Mouse (Mus musculus) hindbrain, embryonic 10.5 days (tissue): Measurements from ENCODE around the gene Baat. TPM values are rescaled to one million over a fixed set of nuclear protein-coding genes. Genes with fewer than 3 reads are reported as not detected.
"Not testable (repeated sequence)": the region's sequence is repeated elsewhere in the genome, so short reads cannot be mapped to it uniquely, and the experiment has no call there.

Experiments used
- DNase-seq: peaks from one replicate; pipeline ENCODE4 v3.0.0-alpha.2; 2017; ENCODE audit warnings: low spot score
- H3K27ac ChIP-seq: fragments of 300-500 bp; sonication (generic); 2 replicates; pipeline ENCODE4 v1.5.1; 2016; ENCODE audit warnings: mild to moderate bottlenecking, moderate library complexity
- H3K27me3 ChIP-seq: fragments of 300-500 bp; sonication (generic); 2 replicates; pipeline ENCODE4 v1.6.1; 2016; ENCODE audit warnings: mild to moderate bottlenecking; ENCODE audit not compliant: poor library complexity, insufficient read depth, severe bottlenecking
- H3K36me3 ChIP-seq: fragments of 300-500 bp; sonication (generic); 2 replicates; pipeline ENCODE4 v1.6.1; 2016; ENCODE audit warnings: mild to moderate bottlenecking, moderate library complexity
- H3K4me1 ChIP-seq: fragments of 300-500 bp; sonication (generic); replicated peaks from 2 replicates; pipeline ENCODE4 v1.6.1; 2016; ENCODE audit warnings: mild to moderate bottlenecking
- H3K4me3 ChIP-seq: fragments of 300-500 bp; sonication (generic); 2 replicates; pipeline ENCODE4 v1.5.1; 2016; ENCODE audit warnings: mild to moderate bottlenecking, moderate library complexity
- H3K9me3 ChIP-seq: fragments of 300-500 bp; sonication (generic); 2 replicates; pipeline ENCODE4 v1.6.1; 2016; ENCODE audit warnings: mild to moderate bottlenecking, moderate library complexity
- WGBS: fragments of 180-500 bp; shearing (Covaris S2); methylation state at CpG from one replicate; pipeline ENCODE4 v1.1.7; 2016; 5-methylcytosine and 5-hydroxymethylcytosine counted together
- polyA plus RNA-seq: library from polyadenylated mRNA; unstranded; fragments of >200 nt; fragmentation: Nextera tagmentation; extraction: Ambion mirVana; gene quantifications from 2 replicates; pipeline ENCODE4 v1.2.1, GENCODE M21; 2016

Baat gene
- polyA plus RNA-seq, 1 experiment from 2014 or later: 0.33 TPM

DNA sequence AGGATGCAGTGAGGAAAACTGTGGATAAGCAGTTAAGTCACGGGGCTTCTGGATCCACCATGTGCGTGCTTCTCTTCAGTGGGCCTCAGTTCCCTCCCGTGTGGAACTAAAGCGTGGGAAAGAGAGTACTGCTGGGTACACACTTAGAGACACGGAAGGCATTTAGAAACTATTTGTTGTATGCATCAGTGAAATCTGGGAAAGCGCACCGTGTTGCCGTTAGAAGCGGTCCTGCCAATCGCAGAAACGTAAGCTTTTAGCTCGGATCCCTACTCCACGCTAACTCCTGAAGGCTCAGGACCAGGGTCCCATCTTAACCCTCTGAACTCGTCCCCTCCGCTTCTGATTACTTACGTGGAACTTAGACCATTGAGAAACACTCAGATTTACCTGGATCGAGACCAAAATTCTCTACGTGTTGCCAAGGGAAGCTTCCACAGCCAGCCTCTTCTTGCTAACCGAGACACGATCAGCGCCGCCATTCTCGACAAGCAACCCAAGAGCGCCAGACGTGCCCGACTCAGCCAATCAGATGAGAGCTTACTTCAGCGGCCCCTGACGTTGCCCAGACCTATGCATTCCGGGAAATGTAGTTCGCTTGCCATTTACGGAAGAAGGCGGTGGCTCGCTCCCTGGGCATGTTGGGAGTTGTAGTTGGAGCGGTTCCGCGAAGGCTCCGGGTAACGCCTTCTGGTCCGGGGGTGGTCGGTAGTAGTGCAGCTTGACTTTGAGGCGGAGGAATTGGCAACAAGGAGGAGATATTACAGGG, 14.4 kb upstream of the Baat start, which contains the start of the genes Mrpl50 and Zfp189:
Gene Mrpl50 (minus strand): TSS at position 522 of the 769 bp plus-strand sequence.
Gene Zfp189 (plus strand): TSS at position 605 of the 769 bp plus-strand sequence.
- Histone ChIP-seq H3K4me3 (peak within 1 kb of the TSS; percentile 74), H3K4me1 (peaks cover 28% of the 10 kb centered on the region), H3K27ac (peak within 1 kb of the TSS; percentile 91), H3K36me3 (peaks cover 47% of the 10 kb centered on the region), H3K9me3 (no peaks in the 10 kb centered on the region), H3K27me3 (no peaks in the 10 kb centered on the region)
- under 1% methylated on average over 41 of the region's 41 CpGs for WGBS
- peak; percentile 93 for DNase-seq

DNA sequence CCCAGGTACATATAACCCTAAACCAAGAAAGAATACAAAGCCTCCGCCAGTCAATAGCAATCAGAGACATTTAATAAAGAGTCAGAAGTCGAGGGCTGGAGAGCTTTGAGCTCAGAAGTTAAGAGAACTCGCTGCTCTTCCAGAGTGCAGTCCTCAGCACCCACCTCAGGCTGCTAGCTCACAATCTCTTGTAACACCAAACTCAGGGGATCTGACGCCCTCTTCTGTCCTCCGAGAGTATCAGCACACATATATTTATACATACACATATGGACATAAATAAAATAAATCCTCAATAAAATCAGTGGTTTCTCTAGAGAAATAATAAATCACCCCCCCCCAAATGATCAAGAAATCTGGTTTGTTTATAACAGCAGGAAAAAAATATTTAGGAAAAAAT, 13.1 kb upstream of the Baat start:
- H3K4me3 ChIP-seq: peak overlapping the region; percentile 74
- 74% methylated on average over 5 of the region's 5 CpGs for WGBS
- no peak for DNase-seq
- H3K4me1 ChIP-seq: peaks cover 28% of the 10 kb centered on the region
- H3K36me3 ChIP-seq: peaks cover 41% of the 10 kb centered on the region
- H3K27ac ChIP-seq: no peak overlapping the region
- no peaks in the 10 kb centered on the region for H3K9me3 ChIP-seq
- H3K27me3 ChIP-seq: no peaks in the 10 kb centered on the region

DNA sequence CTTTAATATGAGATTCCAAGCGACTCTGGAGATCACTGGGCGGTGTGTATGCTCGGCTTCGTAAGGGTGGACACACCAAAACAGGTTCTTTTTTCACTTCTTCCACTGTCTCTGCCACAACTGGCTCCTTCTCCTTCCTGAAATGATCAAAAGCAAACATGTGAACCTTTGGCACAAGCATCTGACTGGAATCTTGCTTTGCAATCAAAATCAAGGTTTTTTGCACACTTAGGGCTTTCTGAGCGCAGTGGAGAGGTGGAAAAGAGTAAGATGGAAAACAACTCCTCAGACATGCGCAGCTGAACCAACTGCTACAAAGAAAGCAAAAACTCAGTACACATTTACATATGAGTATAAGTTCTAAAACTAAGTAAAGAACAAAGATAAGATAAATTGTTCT, 8.1 kb upstream of the Baat start:
- Histone ChIP-seq H3K4me3 (no peak overlapping the region), H3K9me3 (no peaks in the 10 kb centered on the region), H3K27me3 (no peaks in the 10 kb centered on the region), H3K36me3 (peaks cover 53% of the 10 kb centered on the region), H3K27ac (no peak overlapping the region), H3K4me1 (peaks cover 9% of the 10 kb centered on the region)
- no peak for DNase-seq
- 96% methylated on average over 6 of the region's 6 CpGs for WGBS

DNA sequence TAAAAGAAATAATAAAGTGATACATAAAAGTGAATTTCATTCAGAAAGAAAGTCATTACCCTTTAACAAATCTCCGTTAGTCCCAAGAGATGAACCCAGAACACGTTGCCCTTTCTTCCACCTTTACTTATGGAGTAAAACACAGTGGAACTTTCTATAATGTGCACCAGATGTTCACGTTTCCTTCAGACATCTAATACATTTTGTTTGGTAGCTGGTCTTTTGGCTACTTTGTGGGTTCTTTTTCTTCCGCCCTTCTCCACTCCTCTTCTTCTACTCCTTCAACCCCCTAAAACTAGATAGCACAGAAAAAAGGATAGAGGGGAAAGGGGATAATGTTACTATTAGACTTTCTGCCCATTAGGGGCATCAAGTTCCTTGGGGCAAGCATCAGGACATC, 6.3 kb upstream of the Baat start:
- no peaks in the 10 kb centered on the region for H3K27me3 ChIP-seq
- no peak overlapping the region for H3K4me3 ChIP-seq
- peaks cover 44% of the 10 kb centered on the region for H3K36me3 ChIP-seq
- no peak overlapping the region for H3K27ac ChIP-seq
- no peaks in the 10 kb centered on the region for H3K4me1 ChIP-seq
- WGBS: 80% methylated on average over 4 of the region's 4 CpGs
- H3K9me3 ChIP-seq: no peaks in the 10 kb centered on the region
- no peak for DNase-seq

DNA sequence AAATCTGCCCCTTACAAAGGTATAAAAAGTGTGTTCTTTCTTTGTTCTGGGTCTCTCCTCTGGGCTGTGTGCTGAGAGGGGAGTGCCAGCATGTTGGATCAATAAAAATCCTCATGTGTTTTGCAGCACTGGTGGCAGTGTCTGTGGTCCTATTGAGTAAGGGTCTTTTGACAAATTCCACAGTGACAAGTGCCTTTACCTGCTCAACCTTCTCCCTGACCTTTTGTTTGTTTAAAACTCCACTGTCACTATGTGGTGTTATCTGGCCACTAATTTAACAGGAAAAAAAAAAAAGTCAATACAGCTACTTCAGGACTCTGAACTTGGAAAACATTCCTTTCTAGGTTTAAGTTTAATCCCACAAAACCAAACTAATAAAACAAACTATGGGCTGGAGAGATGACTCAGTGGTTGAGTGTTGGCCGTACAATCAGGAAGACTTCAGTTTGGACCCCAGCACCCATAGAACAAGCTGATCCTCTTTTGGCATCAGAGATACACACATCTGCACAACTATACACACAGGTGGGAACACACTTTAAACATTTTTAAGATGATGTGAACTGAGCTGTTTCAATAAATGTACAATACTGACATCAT, 4.0 kb upstream of the Baat start:
- H3K4me3 ChIP-seq, H3K27me3 ChIP-seq, H3K9me3 ChIP-seq, H3K4me1 ChIP-seq, H3K27ac ChIP-seq, DNase-seq: not testable (repeated sequence)
- 92% methylated on average over 1 of the region's 1 CpGs for WGBS
- H3K36me3 ChIP-seq: peaks cover 36% of the 10 kb centered on the region

DNA sequence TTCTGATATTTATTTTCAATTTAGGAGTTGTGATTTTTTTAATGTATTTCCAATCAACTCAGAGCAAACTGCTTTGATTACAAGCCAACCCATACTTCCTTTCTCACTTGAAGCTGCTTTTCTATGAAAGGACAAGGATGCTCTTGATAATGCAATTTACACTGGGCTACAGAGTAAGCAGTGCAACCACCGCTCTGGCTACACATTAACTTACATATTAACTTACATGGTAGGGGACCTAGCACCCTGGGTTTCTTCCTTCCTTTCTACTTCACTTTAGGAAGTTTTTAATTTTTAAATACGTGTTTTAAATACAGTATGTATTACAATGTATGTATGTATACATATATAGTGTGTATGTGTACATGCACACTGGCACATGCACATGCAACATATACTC, 2.8 kb upstream of the Baat start:
- Histone ChIP-seq H3K36me3 (peaks cover 28% of the 10 kb centered on the region), H3K9me3 (no peaks in the 10 kb centered on the region), H3K4me1 (no peaks in the 10 kb centered on the region), H3K4me3 (no peak overlapping the region), H3K27ac (no peak overlapping the region), H3K27me3 (no peaks in the 10 kb centered on the region)
- no peak for DNase-seq
- 92% methylated on average over 2 of the region's 2 CpGs for WGBS

DNA sequence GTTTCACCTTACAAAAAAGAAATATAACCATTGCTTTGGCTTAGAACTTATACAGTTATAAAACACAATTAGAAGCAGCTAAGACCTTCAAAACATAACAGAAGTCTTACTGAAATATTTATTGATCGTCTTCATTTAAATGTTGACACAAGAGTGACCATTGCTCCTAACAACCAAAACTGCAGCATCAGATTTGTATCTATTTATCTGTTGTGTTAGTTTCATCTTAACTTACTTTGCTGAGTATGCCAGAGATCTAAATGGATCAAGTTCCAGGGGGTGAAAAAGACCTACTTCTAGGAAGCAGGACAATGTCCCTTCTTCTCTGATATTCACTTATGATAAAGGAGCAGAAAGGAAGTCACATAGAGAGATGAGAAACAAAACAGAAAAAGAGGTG, 2.8 kb downstream of the Baat start:
- H3K27me3 ChIP-seq: no peaks in the 10 kb centered on the region
- no peak overlapping the region for H3K27ac ChIP-seq
- H3K9me3 ChIP-seq: no peaks in the 10 kb centered on the region
- H3K4me3 ChIP-seq: no peak overlapping the region
- no peak for DNase-seq
- no peaks in the 10 kb centered on the region for H3K4me1 ChIP-seq
- H3K36me3 ChIP-seq: no peaks in the 10 kb centered on the region
- 90% methylated on average over 1 of the region's 1 CpGs for WGBS

DNA sequence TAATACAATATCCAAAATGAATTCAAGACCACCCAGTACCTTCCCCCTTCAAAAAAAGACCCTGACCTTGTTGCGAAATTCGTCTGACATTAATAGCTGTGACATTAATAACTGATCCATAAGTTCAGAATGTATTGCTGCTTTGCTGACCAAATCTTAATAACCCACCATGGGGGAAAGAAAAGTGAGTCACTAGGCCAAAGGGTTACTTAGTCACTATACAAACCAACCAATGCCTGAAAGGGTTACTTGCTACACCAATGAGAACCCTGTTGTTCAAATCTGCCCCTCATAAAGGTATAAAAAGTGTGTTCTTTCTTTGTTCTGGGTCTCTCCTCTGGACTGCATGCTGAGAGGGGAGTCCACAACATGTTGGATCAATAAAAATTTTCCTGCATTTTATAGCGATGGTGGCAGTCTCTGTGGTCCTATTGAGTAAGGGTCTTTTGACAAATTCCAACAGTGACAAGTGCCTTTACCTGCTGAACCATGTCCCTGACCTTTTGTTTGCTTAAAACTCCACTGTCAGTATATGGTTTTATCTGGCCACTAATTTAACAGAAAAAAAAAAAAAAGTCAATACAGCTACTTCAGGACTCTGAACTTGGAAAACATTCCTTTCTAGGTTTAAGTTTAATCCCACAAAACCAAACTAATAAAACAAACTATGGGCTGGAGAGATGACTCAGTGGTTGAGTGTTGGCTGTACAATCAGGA, 20.3 kb downstream of the Baat start:
- H3K27me3 ChIP-seq: not testable (repeated sequence)

DNA sequence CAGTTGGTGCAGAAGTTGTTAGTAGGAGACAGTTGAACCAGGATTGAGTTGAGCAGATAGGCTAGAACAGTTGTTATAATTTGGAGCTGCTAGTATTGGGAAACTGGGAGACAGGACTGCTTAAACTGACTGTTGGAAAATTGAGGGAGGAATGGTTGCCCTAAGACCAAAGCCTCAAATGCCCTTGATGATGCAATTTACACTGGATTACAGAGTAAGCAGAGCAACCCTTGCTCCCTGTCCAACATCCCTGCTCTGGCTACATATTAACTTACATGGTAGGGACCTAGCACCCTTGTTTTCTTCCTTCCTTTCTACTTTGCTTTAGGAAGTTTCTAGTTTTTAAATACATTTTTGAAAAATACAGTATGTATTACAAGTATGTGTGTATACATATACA, 20.9 kb downstream of the Baat start:
- no peak overlapping the region for H3K27ac ChIP-seq
- H3K4me3 ChIP-seq: no peak overlapping the region
- no peaks in the 10 kb centered on the region for H3K36me3 ChIP-seq
- H3K27me3 ChIP-seq: peaks cover 6% of the 10 kb centered on the region; the same call in 1 of the 2 replicates
- DNase-seq: no peak
- H3K4me1 ChIP-seq: no peaks in the 10 kb centered on the region; the same call in 1 of the 2 replicates
- H3K9me3 ChIP-seq: no peaks in the 10 kb centered on the region

More for the DNA sequence above, 20.3 kb downstream of the Baat start:
- DNase-seq, H3K27ac ChIP-seq, H3K4me3 ChIP-seq, H3K4me1 ChIP-seq, H3K9me3 ChIP-seq, H3K36me3 ChIP-seq: not testable (repeated sequence)
- 75% methylated on average over 3 of the region's 3 CpGs for WGBS

DNA sequence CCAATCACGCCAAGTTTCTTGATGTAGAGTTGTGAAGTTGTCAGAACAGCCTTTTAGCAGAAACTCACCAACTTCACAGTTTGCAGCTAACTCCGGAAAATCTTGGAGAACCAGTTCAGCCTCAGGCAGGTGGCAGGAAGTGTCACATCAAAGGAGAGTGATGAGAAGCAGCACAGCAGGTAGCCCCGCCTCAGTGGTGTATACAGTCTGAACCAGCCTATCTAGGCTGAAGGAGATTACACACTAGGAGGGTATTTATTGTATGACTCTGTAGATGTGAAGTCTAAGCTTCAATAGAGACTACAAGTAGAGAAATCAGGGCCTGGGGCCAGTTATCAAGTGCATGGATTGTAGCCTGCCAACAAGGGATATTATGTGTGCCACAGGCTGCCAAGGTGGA, 25.5 kb downstream of the Baat start:
- H3K9me3 ChIP-seq: no peaks in the 10 kb centered on the region
- WGBS: 56% methylated on average over 3 of the region's 3 CpGs
- H3K27ac ChIP-seq: no peak overlapping the region
- H3K36me3 ChIP-seq: no peaks in the 10 kb centered on the region
- peaks cover 9% of the 10 kb centered on the region; the same call in 1 of the 2 replicates for H3K27me3 ChIP-seq
- H3K4me1 ChIP-seq: peaks cover 11% of the 10 kb centered on the region; the same call in 1 of the 2 replicates
- DNase-seq: no peak
- H3K4me3 ChIP-seq: no peak overlapping the region

DNA sequence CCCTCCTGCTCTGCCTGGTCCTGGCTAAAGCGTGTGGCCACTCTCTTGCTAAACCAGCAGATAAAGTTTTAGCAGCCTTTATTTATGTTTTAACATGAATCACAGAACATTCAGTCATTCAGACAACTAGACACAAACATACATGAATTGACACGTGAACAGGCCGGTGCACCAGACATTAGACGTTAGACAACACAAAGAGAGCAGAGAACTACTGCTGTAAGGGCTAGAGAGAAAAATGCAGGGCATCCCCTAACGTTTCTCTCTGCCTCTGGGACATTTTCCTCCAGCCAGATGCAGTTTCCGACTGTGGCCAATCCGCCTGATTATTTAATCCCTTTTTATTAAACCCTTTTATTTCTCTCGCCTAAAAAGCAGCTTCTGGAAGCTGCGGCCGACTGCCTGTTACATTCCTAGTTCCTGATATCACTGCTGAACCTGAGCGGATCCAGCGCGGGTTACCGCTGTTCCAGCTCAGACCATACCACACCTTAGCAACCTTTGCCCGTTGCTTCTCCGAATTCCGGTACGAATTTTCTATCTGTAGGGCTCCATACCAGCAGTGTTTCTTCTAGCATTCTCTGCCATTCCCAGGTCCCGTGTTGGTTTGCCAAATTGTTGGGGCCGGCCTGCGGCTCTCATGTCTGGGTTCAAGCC, 26.1 kb downstream of the Baat start:
- Histone ChIP-seq H3K9me3 (no peaks in the 10 kb centered on the region), H3K36me3 (no peaks in the 10 kb centered on the region), H3K4me3 (no peak overlapping the region), H3K27ac (no peak overlapping the region), H3K27me3 (peaks cover 9% of the 10 kb centered on the region; the same call in 1 of the 2 replicates), H3K4me1 (peaks cover 11% of the 10 kb centered on the region; the same call in 1 of the 2 replicates)
- no peak for DNase-seq
- 28% methylated on average over 21 of the region's 21 CpGs for WGBS

DNA sequence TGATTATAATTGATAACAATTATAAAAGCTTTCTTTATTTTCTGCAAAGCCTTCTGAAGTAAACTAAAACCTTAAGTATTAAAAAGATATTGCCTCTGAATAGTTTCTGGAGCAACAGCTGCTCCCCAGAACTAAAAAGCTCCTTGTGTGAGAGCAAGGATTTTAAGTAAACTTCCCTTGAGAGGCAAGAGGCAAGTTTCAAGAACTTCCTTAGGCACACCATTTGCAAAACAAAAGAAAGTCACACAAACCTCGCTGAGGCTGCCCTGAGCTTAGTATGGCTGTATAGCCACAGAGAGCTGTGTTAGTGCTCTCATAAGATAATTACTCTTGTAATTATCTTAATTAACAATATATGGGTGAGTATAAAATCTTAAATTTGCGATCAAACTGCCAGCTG, 27.3 kb downstream of the Baat start:
- WGBS: 17% methylated on average over 2 of the region's 2 CpGs
- not testable (repeated sequence) for DNase-seq

More for the DNA sequence above, 27.3 kb downstream of the Baat start:
- not testable (repeated sequence) for H3K27me3 ChIP-seq, H3K9me3 ChIP-seq, H3K27ac ChIP-seq, H3K4me3 ChIP-seq, H3K36me3 ChIP-seq
- peaks cover 11% of the 10 kb centered on the region; the same call in 1 of the 2 replicates for H3K4me1 ChIP-seq
